Mouse (Mus musculus): ENCODE data around the gene Siglec1.
"Not testable (repeated sequence)": the region's sequence is repeated elsewhere in the genome, so short reads cannot be mapped to it uniquely, and the experiment has no call there.

Siglec1 gene

GRCm38 (mm10) chr2:131052862-131053418 lies 33.6 kb downstream of the Siglec1 start:
- DNase-seq (ENCODE audit: low read depth), result no peak

GRCm38 (mm10) chr2:131052043-131052442 lies 34.5 kb downstream of the Siglec1 start:
- DNase-seq (ENCODE audit: low read depth), result no peak

GRCm38 (mm10) chr2:131046025-131046424 lies 40.5 kb downstream of the Siglec1 start:
- DNase-seq (ENCODE audit: low read depth), result no peak

- DNase-seq (ENCODE audit: low read depth), result peak; percentile 37
Observed at GRCm38 (mm10) chr2:131044989-131045720, 41.4 kb downstream of the Siglec1 start.

GRCm38 (mm10) chr2:131044354-131044852 lies 42.2 kb downstream of the Siglec1 start:
- peak; percentile 42 for DNase-seq (ENCODE audit: low read depth)

GRCm38 (mm10) chr2:131042988-131043387 lies 43.6 kb downstream of the Siglec1 start, which contains the start of gene Gfra4:
TSS of gene Gfra4 (minus strand) at chr2:131043088.
- DNase-seq (ENCODE audit: low read depth), result no peak

GRCm38 (mm10) chr2:131040854-131041825 lies 45.4 kb downstream of the Siglec1 start:
- DNase-seq (ENCODE audit: low read depth), result no peak

- DNase-seq (ENCODE audit: low read depth), result no peak
Observed at GRCm38 (mm10) chr2:131038675-131039074, 47.9 kb downstream of the Siglec1 start.

GRCm38 (mm10) chr2:131038197-131038596 lies 48.4 kb downstream of the Siglec1 start:
- no peak for DNase-seq (ENCODE audit: low read depth)

- DNase-seq (ENCODE audit: low read depth), result peak; percentile 82
Observed at GRCm38 (mm10) chr2:131037226-131037990, 49.2 kb downstream of the Siglec1 start.

- peak; percentile 45 for DNase-seq (ENCODE audit: low read depth)
Observed at GRCm38 (mm10) chr2:131036757-131037156, 49.8 kb downstream of the Siglec1 start.

- DNase-seq (ENCODE audit: low read depth), result peak; percentile 38
Observed at GRCm38 (mm10) chr2:131036343-131036742, 50.2 kb downstream of the Siglec1 start.

GRCm38 (mm10) chr2:131031406-131031805 lies 55.2 kb downstream of the Siglec1 start:
- DNase-seq (ENCODE audit: low read depth), result not testable (repeated sequence)

GRCm38 (mm10) chr2:131030998-131031397 lies 55.6 kb downstream of the Siglec1 start:
- DNase-seq (ENCODE audit: low read depth), result no peak

GRCm38 (mm10) chr2:131030561-131030960 lies 56.0 kb downstream of the Siglec1 start:
- DNase-seq (ENCODE audit: low read depth), result peak; percentile 25

- peak; percentile 85 for DNase-seq (ENCODE audit: low read depth)
Observed at GRCm38 (mm10) chr2:131029065-131029935, 57.3 kb downstream of the Siglec1 start.

- DNase-seq (ENCODE audit: low read depth), result no peak
Observed at GRCm38 (mm10) chr2:131026941-131027340, 59.6 kb downstream of the Siglec1 start.

- peak; percentile 47 for DNase-seq (ENCODE audit: low read depth)
Observed at GRCm38 (mm10) chr2:131025230-131025629, 61.3 kb downstream of the Siglec1 start.

Data from NIH3T3 (cell line).